Mouse (Mus musculus): ENCODE results near the gene Mllt1.

DNA sequence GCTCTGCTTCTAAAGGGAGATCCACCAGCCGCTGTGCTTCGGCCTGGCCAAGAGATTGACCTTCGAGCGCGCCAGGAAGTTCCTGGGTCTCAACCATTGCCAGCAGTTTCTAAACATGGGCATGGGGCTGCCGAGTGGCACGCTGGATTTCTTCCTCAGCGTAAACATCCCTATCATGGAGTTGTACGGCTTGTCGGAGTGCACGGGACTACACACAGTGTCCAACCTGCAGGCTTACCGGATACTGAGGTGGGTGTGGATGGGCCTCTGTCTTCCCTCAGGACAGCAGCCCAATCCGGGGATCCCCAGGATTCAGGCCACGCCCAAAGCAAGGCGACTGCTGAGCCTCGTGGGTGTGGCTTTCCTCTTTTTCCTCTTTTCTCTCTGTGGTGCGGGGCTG lies 51.6 kb downstream of the Mllt1 start:
- no peak for TF ChIP-seq POLR2A (IDR thresholded peaks at IDR 0.05; ENCODE audit: low read depth, low read length)
- no peak for TF ChIP-seq CTCF (IDR thresholded peaks at IDR 0.05; ENCODE audit: borderline replicate concordance, insufficient read depth, low read length)
